Mouse (Mus musculus) stomach, adult 2 months (tissue): Measurements from ENCODE around the gene Hspe1. TPM values are rescaled to one million over a fixed set of nuclear protein-coding genes. Genes with fewer than 3 reads are reported as not detected.

Source experiments
- polyA plus RNA-seq: library from polyadenylated mRNA; depleted of rRNA; stranded (reverse); fragments of >200 nt; gene quantifications from 2 replicates; pipeline ENCODE4 v1.2.3, GENCODE M21; 2012; rRNA removed

The Hspe1 gene
- polyA plus RNA-seq = 9.0 and 11.1 TPM in 2 replicates

DNA sequence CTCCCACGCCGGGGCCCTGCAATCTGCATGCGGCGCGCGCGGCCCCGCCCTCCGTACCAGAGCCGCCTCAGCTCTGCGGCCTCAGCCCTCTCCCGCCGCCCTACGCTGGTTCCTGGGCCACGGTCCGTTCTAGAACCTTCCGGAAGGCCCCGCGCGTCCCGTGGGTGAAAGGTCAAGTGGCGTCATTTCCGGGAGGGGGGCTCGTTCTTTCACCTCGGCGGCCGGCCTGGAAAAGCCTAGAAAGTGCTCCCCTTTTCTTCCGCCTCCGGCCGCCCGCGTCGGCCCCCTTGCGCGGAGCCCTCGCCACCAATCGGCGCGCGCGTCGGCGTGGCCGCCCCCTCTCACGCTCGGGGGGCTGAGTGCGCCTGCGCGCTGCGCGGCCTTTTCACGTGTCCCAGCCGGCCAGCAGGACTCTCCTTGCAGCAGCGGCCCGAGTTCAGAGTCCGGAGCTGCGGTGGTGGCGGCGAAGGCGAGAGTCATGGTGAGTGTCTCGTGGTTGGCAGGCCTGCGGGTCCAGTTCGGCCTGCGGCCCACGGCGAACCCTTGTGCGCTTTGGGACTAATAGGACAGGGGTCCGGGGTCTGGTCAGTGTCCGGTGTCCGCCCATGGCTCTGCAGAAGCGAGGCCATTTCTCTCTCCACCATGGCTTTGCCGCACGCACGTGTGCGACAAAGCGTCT is at the start of gene Hspe1, which contains the start of gene Hspd1:
Gene Hspe1, plus strand, starts transcription at position 201 of the 679 bp plus-strand sequence.
Gene Hspd1, minus strand, starts transcription at position 312 of the 679 bp plus-strand sequence.

DNA sequence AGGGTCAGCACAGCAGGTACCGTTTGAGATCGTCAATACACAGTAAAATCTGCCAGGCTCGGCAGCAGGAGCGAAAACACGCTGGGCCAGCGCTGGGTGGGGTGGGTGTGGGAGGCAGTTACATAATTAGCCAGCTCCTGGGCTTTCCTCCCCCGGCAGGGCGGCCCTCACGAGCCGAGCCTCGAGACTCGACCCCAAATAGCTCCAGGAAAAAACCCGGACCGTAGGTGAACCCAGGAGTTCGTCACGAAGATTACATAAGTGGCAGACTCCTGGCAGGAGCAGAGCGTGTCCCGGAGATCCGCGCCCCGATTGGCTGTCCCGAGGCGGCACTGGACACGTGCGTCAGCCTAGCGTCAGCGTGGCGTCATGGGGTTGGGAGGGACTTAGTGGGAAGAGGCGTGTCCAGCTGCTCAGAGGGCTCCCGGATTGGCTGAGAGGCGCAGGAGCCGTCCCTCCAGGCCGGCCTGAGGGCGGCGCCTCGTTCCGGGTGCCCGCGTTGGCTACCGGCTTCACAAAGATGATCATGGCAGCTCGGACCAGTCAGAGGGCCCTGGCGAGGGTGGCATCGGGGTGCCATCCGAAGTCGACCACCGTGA is 35.5 kb upstream of the Hspe1 start, which contains the start of gene Coq10b:
Gene Coq10b, plus strand, starts transcription at position 416 of the 599 bp plus-strand sequence.

DNA sequence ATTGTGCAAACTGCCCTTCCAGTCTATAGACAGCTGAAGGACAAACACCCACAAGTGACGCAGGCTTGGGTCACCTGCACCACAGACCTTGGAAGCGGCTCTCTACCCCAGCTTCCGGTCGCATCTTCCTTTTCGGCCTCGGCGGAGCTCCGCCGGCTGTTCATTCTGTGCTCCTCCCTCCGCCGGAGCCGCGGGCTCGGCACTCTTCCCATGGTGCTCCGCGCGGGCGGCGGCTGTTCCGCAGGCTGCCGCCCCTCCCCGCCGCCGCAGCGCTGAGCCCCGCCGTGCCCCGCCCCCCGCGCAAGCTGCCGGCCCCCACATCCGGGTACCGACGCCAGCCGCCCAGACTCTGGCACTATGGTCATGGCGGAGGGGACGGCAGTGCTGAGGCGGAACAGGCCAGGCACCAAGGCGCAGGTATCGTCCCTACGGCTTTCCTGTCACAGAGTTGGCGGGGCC is 43.0 kb downstream of the Hspe1 start, which contains the start of gene Mob4:
Gene Mob4, plus strand, starts transcription at position 289 of the 459 bp plus-strand sequence.

Other genes starting within 250 kb of the Hspe1 start
- gene Ankrd44, start 161.7 kb upstream of the Hspe1 start, polyA plus RNA-seq = 1.2 and 1.7 TPM in 2 replicates
- 3.2 and 4.9 TPM in 2 replicates for gene Sf3b1, start 60.7 kb upstream of the Hspe1 start, polyA plus RNA-seq
- gene Coq10b, start 35.4 kb upstream of the Hspe1 start, polyA plus RNA-seq = 3.3 and 4.0 TPM in 2 replicates
- 4.1 and 5.6 TPM in 2 replicates for gene Hspd1, start 111 bp downstream of the Hspe1 start, polyA plus RNA-seq
- 1.8 and 2.5 TPM in 2 replicates for gene Mob4, start 43.1 kb downstream of the Hspe1 start, polyA plus RNA-seq
- 0.26 and 0.58 TPM in 2 replicates for gene Rftn2, start 138.7 kb downstream of the Hspe1 start, polyA plus RNA-seq
- 0.91 and 1.3 TPM in 2 replicates for gene Mars2, start 149.0 kb downstream of the Hspe1 start, polyA plus RNA-seq